Comparison of ENCODE assay signal across 8 mouse cellular contexts in genomic region chr9:24501618-24502017, GRCm38 (mm10). TPM values are rescaled to one million over a fixed set of nuclear protein-coding genes. Genes with fewer than 3 reads are reported as not detected.
DNase-seq lines count a peak whose midpoint lies in the region; ATAC-seq lines count a peak whose summit lies in the region.

No protein-coding gene starts in this region.

- intact Hi-C loops in gastrocnemius, postnatal 36 days (cut with DNase I), result no loop called here

- WGBS in hindbrain, embryonic 14.5 days, result 51% methylated on average over 2 of the region's 2 CpGs
- WGBS in midbrain, embryonic 15.5 days, result 35% methylated on average over 2 of the region's 2 CpGs

- peaks cover 7% of the 10 kb centered on the region; the same call in 1 of the 2 replicates for H3K4me1 ChIP-seq in hindbrain, embryonic 14.5 days (replicated peaks; ENCODE audit: control insufficient read depth, insufficient read depth, low read length)
- H3K4me1 ChIP-seq in midbrain, embryonic 15.5 days, result peaks cover 25% of the 10 kb centered on the region

- H3K9me3 ChIP-seq in hindbrain, embryonic 14.5 days (ENCODE audit: control insufficient read depth, low read length), result no peaks in the 10 kb centered on the region
- H3K9me3 ChIP-seq in midbrain, embryonic 15.5 days, result no peaks in the 10 kb centered on the region

- DNase-seq in kidney, postnatal 10 days, result peak; percentile 16
- DNase-seq in kidney, postnatal 14 days, result no peak
- DNase-seq in brain, adult 2 months (ENCODE audit: low read depth, low spot score), result peak; percentile 67
- no peak for DNase-seq in hindbrain, embryonic 14.5 days (ENCODE audit: low spot score)
- no peak for DNase-seq in gastrocnemius, postnatal 36 days
- no peak for DNase-seq in thymus, adult 18-20 months
- no peak for DNase-seq in urinary bladder, postnatal 4 days (ENCODE audit: low spot score in 2 of 2)

- H3K36me3 ChIP-seq in hindbrain, embryonic 14.5 days (replicated peaks; ENCODE audit: control insufficient read depth, insufficient read depth), result no peaks in the 10 kb centered on the region
- H3K36me3 ChIP-seq in midbrain, embryonic 15.5 days (replicated peaks), result no peaks in the 10 kb centered on the region

- no peak for ATAC-seq in hindbrain, embryonic 14.5 days (ENCODE audit: low FRiP score)
- no peak for ATAC-seq in midbrain, embryonic 15.5 days (replicated peaks)

- H3K9ac ChIP-seq in hindbrain, embryonic 14.5 days, result peak overlapping the region; percentile 81; the same call in 1 of the 2 replicates
- H3K9ac ChIP-seq in midbrain, embryonic 15.5 days, result peak overlapping the region; percentile 75; the same call in 1 of the 2 replicates

- H3K4me3 ChIP-seq in hindbrain, embryonic 14.5 days (replicated peaks; ENCODE audit: low read length), result peak overlapping the region; percentile 76
- peak overlapping the region; percentile 87 for H3K4me3 ChIP-seq in midbrain, embryonic 15.5 days

- H3K27ac ChIP-seq in hindbrain, embryonic 14.5 days, result no peak overlapping the region
- H3K27ac ChIP-seq in midbrain, embryonic 15.5 days, result no peak overlapping the region

- peak overlapping the region; percentile 49 for H3K4me2 ChIP-seq in hindbrain, embryonic 14.5 days (replicated peaks)
- peak overlapping the region; percentile 86 for H3K4me2 ChIP-seq in midbrain, embryonic 15.5 days

- no peaks in the 10 kb centered on the region for H3K27me3 ChIP-seq in hindbrain, embryonic 14.5 days (ENCODE audit: control insufficient read depth, insufficient read depth, low read length)
- no peaks in the 10 kb centered on the region for H3K27me3 ChIP-seq in midbrain, embryonic 15.5 days (replicated peaks)

RNA-seq across cellular contexts. Expression of gene Dpy19l1, which starts 1.3 kb away (rescaled TPM):
- polyA plus RNA-seq in hindbrain, embryonic 14.5 days (2014; fragmentation: Nextera tagmentation; extraction: Ambion mirVana), result 10.8 and 11.3 TPM in 2 replicates
- polyA plus RNA-seq in midbrain, embryonic 15.5 days (2015; fragmentation: Nextera tagmentation; extraction: Ambion mirVana), result 12.3 and 13.9 TPM in 2 replicates
- total RNA-seq in gastrocnemius, postnatal 36 days (2021), result 1 to 10 TPM; 4.3 to 4.9 TPM

Comparison
In these comparisons a context has a peak if more than half of its experiments do, and no peak if none do; other contexts are left out.
1. DNase-seq: peak in kidney, postnatal 10 days (single experiment) and brain, adult 2 months (single experiment); none in kidney, postnatal 14 days (single experiment), hindbrain, embryonic 14.5 days (single experiment), gastrocnemius, postnatal 36 days (0 of 2), thymus, adult 18-20 months (0 of 2) and urinary bladder, postnatal 4 days (0 of 2).